Mouse (Mus musculus) stomach, postnatal 0 days (tissue): ENCODE measurements at regions not wholly inside any gene's neighbourhood (a gene's known extent, or its start where the extent isn't known, plus 50 kb on each side); places are given as distances from the start of the nearest gene placed in this dataset.

Experiments
- CTCF ChIP-seq: IDR thresholded peaks from 2 replicates; pipeline ENCODE4 v1.5.1; 2016; ENCODE audit warnings: antibody characterized with exemption, low read depth, mild to moderate bottlenecking, moderate library complexity
- EP300 ChIP-seq: optimal IDR thresholded peaks from 2 replicates; pipeline ENCODE3; 2016; ENCODE audit warnings: antibody characterized with exemption

- TF ChIP-seq CTCF: no peak
- no peak for TF ChIP-seq EP300
Observed at GRCm38 (mm10) chr2:43272080-43272479, 283.0 kb upstream of the Kynu start.
